Mouse (Mus musculus) bone marrow, adult 2 months (tissue): ENCODE measurements around the gene Mrvi1.

Experiments used
- CTCF ChIP-seq: fragments of 200-500 bp; IDR thresholded peaks from 2 replicates; pipeline ENCODE4 v1.5.1; 2011; ENCODE audit warnings: low read length, control low read depth; ENCODE audit not compliant: control insufficient read depth, insufficient read depth
- POLR2A ChIP-seq: fragments of 200-500 bp; IDR thresholded peaks from 2 replicates; pipeline ENCODE4 v1.6.1; 2011; ENCODE audit warnings: low read depth, mild to moderate bottlenecking, control low read depth, low read length, borderline replicate concordance; ENCODE audit not compliant: control insufficient read depth

- TF ChIP-seq CTCF (no peak), POLR2A (no peak)
Observed at GRCm38 (mm10) chr7:110962497-110962896, 19.8 kb downstream of the Mrvi1 start.
